Mouse (Mus musculus): ENCODE results near the gene Srp68. TPM values are rescaled to one million over a fixed set of nuclear protein-coding genes. Genes with fewer than 3 reads are reported as not detected.

Srp68 gene
- polyA plus RNA-seq, 1 experiment from 2014 or later: 95.2 TPM

GRCm38 (mm10) chr11:116196866-116197583 is 77.0 kb downstream of the Srp68 start:
- Histone ChIP-seq H3K27ac (no peak overlapping the region), H3K9ac (0 out of 2 replicates have a peak overlapping the region, but pooled peaks have one; percentile 72), H3K36me3 (no peaks in the 10 kb centered on the region), H3K4me2 (replicated peaks) (peak overlapping the region; percentile 58), H3K4me3 (replicated peaks) (peak overlapping the region; percentile 55), H3K9me3 (no peaks in the 10 kb centered on the region), H3K4me1 (replicated peaks) (peaks cover 12% of the 10 kb centered on the region), H3K27me3 (replicated peaks) (no peaks in the 10 kb centered on the region)
- no peak for ATAC-seq
- 94% methylated on average over 18 of the region's 18 CpGs for WGBS

GRCm38 (mm10) chr11:116196336-116196735 is 77.7 kb downstream of the Srp68 start:
- Histone ChIP-seq H3K4me1 (replicated peaks) (peaks cover 12% of the 10 kb centered on the region), H3K4me3 (replicated peaks) (no peak overlapping the region), H3K9ac (no peak overlapping the region), H3K27me3 (replicated peaks) (no peaks in the 10 kb centered on the region), H3K27ac (no peak overlapping the region), H3K4me2 (replicated peaks) (no peak overlapping the region), H3K36me3 (no peaks in the 10 kb centered on the region), H3K9me3 (no peaks in the 10 kb centered on the region)
- WGBS: 84% methylated on average over 3 of the region's 3 CpGs
- ATAC-seq: no peak

GRCm38 (mm10) chr11:116195252-116195651 is 78.8 kb downstream of the Srp68 start:
- Histone ChIP-seq H3K9ac (no peak overlapping the region), H3K9me3 (no peaks in the 10 kb centered on the region), H3K36me3 (no peaks in the 10 kb centered on the region), H3K4me3 (replicated peaks) (no peak overlapping the region), H3K27ac (peak overlapping the region; percentile 77), H3K4me2 (replicated peaks) (peak overlapping the region; percentile 22), H3K27me3 (replicated peaks) (no peaks in the 10 kb centered on the region), H3K4me1 (replicated peaks) (peaks cover 12% of the 10 kb centered on the region)
- 54% methylated on average over 5 of the region's 5 CpGs for WGBS
- peak; percentile 18; the same call in 1 of the 2 replicates for ATAC-seq

Other genes starting within 250 kb of the Srp68 start
- gene H3f3b, start 246.3 kb downstream of the Srp68 start, polyA plus RNA-seq (2015; fragmentation: Nextera tagmentation; extraction: Ambion mirVana): 1,398 and 1,618 TPM in 2 replicates
- gene Unk, start 243.9 kb downstream of the Srp68 start, polyA plus RNA-seq (2015; fragmentation: Nextera tagmentation; extraction: Ambion mirVana): 25.7 and 27.4 TPM in 2 replicates
- gene Unc13d, start 196.3 kb downstream of the Srp68 start, polyA plus RNA-seq (2015; fragmentation: Nextera tagmentation; extraction: Ambion mirVana): 4.2 and 5.2 TPM in 2 replicates
- gene Wbp2, start 187.2 kb downstream of the Srp68 start, polyA plus RNA-seq (2015; fragmentation: Nextera tagmentation; extraction: Ambion mirVana): 93.5 and 98.1 TPM in 2 replicates
- 18.0 and 20.9 TPM in 2 replicates for gene Trim47, start 147.0 kb downstream of the Srp68 start, polyA plus RNA-seq (2015; fragmentation: Nextera tagmentation; extraction: Ambion mirVana)
- gene Trim65, start 143.1 kb downstream of the Srp68 start, polyA plus RNA-seq (2015; fragmentation: Nextera tagmentation; extraction: Ambion mirVana): 6.4 and 7.1 TPM in 2 replicates
- 107 and 109 TPM in 2 replicates for gene Mrpl38, start 135.3 kb downstream of the Srp68 start, polyA plus RNA-seq (2015; fragmentation: Nextera tagmentation; extraction: Ambion mirVana)
- 20.8 and 22.0 TPM in 2 replicates for gene Fbf1, start 106.1 kb downstream of the Srp68 start, polyA plus RNA-seq (2015; fragmentation: Nextera tagmentation; extraction: Ambion mirVana)
- gene Ten1, start 75.4 kb downstream of the Srp68 start, polyA plus RNA-seq (2015; fragmentation: Nextera tagmentation; extraction: Ambion mirVana): 98.0 and 100 TPM in 2 replicates
- gene Acox1, start 75.2 kb downstream of the Srp68 start, polyA plus RNA-seq (2015; fragmentation: Nextera tagmentation; extraction: Ambion mirVana): 56.9 and 59.4 TPM in 2 replicates
- gene Evpl, start 36.1 kb downstream of the Srp68 start, polyA plus RNA-seq (2015; fragmentation: Nextera tagmentation; extraction: Ambion mirVana): 3.3 and 3.4 TPM in 2 replicates
- gene Galr2, start 6.7 kb upstream of the Srp68 start, polyA plus RNA-seq (2015; fragmentation: Nextera tagmentation; extraction: Ambion mirVana): 0.19 and 0.21 TPM in 2 replicates
- 52.1 and 52.5 TPM in 2 replicates for gene Exoc7, start 33.0 kb upstream of the Srp68 start, polyA plus RNA-seq (2015; fragmentation: Nextera tagmentation; extraction: Ambion mirVana)
- 0.66 and 0.77 TPM in 2 replicates for gene Foxj1, start 61.2 kb upstream of the Srp68 start, polyA plus RNA-seq (2015; fragmentation: Nextera tagmentation; extraction: Ambion mirVana)
- 16.4 and 18.2 TPM in 2 replicates for gene Rnf157, start 138.8 kb upstream of the Srp68 start, polyA plus RNA-seq (2015; fragmentation: Nextera tagmentation; extraction: Ambion mirVana)
- 48.8 and 50.7 TPM in 2 replicates for gene Ubald2, start 159.9 kb upstream of the Srp68 start, polyA plus RNA-seq (2015; fragmentation: Nextera tagmentation; extraction: Ambion mirVana)
- 0.30 TPM in 1 of 2 replicates, not detected in the other for gene Qrich2, start 192.0 kb upstream of the Srp68 start, polyA plus RNA-seq (2015; fragmentation: Nextera tagmentation; extraction: Ambion mirVana)
- 210 and 225 TPM in 2 replicates for gene Prpsap1, start 220.0 kb upstream of the Srp68 start, polyA plus RNA-seq (2015; fragmentation: Nextera tagmentation; extraction: Ambion mirVana)

Measured in intestine, embryonic 15.5 days (tissue).